ENCODE assay signal across 11 mouse cellular contexts in genomic region chr13:116313636-116314530, GRCm38 (mm10). TPM values are rescaled to one million over a fixed set of nuclear protein-coding genes. Genes with fewer than 3 reads are reported as not detected.
DNase-seq lines count a peak whose midpoint lies in the region; ATAC-seq and TF ChIP-seq lines count a peak whose summit lies in the region.
"Had no signal": no experiment of that assay in that cellular context is flagged by ENCODE, and none has a peak within 500 bp of the region (broad histone marks: within the 10 kb centered on the region; RNA-seq: fewer than 3 reads in every experiment).

No protein-coding gene starts in this region.

- peaks cover 3% of the 10 kb centered on the region; the same call in 1 of the 2 replicates for H3K4me1 ChIP-seq in heart, embryonic 16.5 days (ENCODE audit: control insufficient read depth, insufficient read depth, low read length)
- H3K4me1 ChIP-seq in forebrain, embryonic 14.5 days (ENCODE audit: control insufficient read depth, insufficient read depth, low read length) = no peaks in the 10 kb centered on the region
- no peaks in the 10 kb centered on the region for H3K4me1 ChIP-seq in neural tube, embryonic 11.5 days (ENCODE audit: control insufficient read depth, insufficient read depth, low read length)

- TF ChIP-seq CTCF in brain, embryonic 14.5 days (IDR thresholded peaks at IDR 0.05; ENCODE audit: borderline replicate concordance, extremely low read depth, insufficient read depth, insufficient read length) = no peak

- no peak for TF ChIP-seq POLR2A in brain, embryonic 14.5 days (IDR thresholded peaks at IDR 0.05; ENCODE audit: borderline replicate concordance, extremely low read depth, insufficient read depth, insufficient read length, poor library complexity, severe bottlenecking)

- H3K4me3 ChIP-seq in heart, embryonic 16.5 days (ENCODE audit: low read length) = 0 out of 2 replicates have a peak overlapping the region, but pooled peaks have one; percentile 4
- 0 out of 2 replicates have a peak overlapping the region, but pooled peaks have one; percentile 11 for H3K4me3 ChIP-seq in forebrain, embryonic 14.5 days (ENCODE audit: low read depth, low read length)
- no peak overlapping the region for H3K4me3 ChIP-seq in neural tube, embryonic 11.5 days (ENCODE audit: low read depth, low read length)
- H3K4me3 ChIP-seq: hindbrain, embryonic 15.5 days; limb, embryonic 15.5 days; megakaryocyte, embryonic 14.5 days had no signal

- no peak overlapping the region for H3K27ac ChIP-seq in heart, embryonic 16.5 days (ENCODE audit: low read length)
- H3K27ac ChIP-seq in forebrain, embryonic 14.5 days (ENCODE audit: low read depth, low read length) = 0 out of 2 replicates have a peak overlapping the region, but pooled peaks have one; percentile 9
- no peak overlapping the region for H3K27ac ChIP-seq in neural tube, embryonic 11.5 days (ENCODE audit: low read depth, low read length)
- H3K27ac ChIP-seq: hindbrain, embryonic 15.5 days; limb, embryonic 15.5 days had no signal

- no peak overlapping the region for H3K4me2 ChIP-seq in heart, embryonic 16.5 days (ENCODE audit: low read depth, low read length)
- peak overlapping the region; percentile 30 for H3K4me2 ChIP-seq in forebrain, embryonic 14.5 days (ENCODE audit: low read length)
- H3K4me2 ChIP-seq in neural tube, embryonic 11.5 days (ENCODE audit: low read depth) = no peak overlapping the region
- H3K4me2 ChIP-seq: hindbrain, embryonic 15.5 days; limb, embryonic 15.5 days had no signal

- no peaks in the 10 kb centered on the region for H3K36me3 ChIP-seq in heart, embryonic 16.5 days (ENCODE audit: control insufficient read depth, insufficient read depth)
- no peaks in the 10 kb centered on the region for H3K36me3 ChIP-seq in forebrain, embryonic 14.5 days (ENCODE audit: control insufficient read depth, insufficient read depth, low read length)
- no peaks in the 10 kb centered on the region for H3K36me3 ChIP-seq in neural tube, embryonic 11.5 days (ENCODE audit: control insufficient read depth, insufficient read depth, low read length)
- H3K36me3 ChIP-seq: hindbrain, embryonic 15.5 days; limb, embryonic 15.5 days had no signal

- no peak for DNase-seq in heart, postnatal 10 days
- peak; percentile 54 for DNase-seq in brain, embryonic 14.5 days (ENCODE audit: low read depth)
- peak; percentile 11 for DNase-seq in forebrain, embryonic 14.5 days (ENCODE audit: low spot score)
- peak; percentile 50 for DNase-seq in neural tube, embryonic 11.5 days (ENCODE audit: low spot score)
- no peak for DNase-seq in gastrocnemius, postnatal 14 days
- DNase-seq in kidney, adult 18-20 months = no peak
- no peak for DNase-seq in ovary, postnatal 10 days (ENCODE audit: low spot score)

- ATAC-seq in heart, embryonic 16.5 days (replicated peaks; ENCODE audit: extremely low read depth, insufficient read depth, low FRiP score) = no peak
- ATAC-seq in forebrain, embryonic 14.5 days = no peak
- no peak for ATAC-seq in neural tube, embryonic 11.5 days (ENCODE audit: insufficient read depth, low FRiP score, low TSS enrichment)

- H3K9ac ChIP-seq in heart, embryonic 16.5 days (ENCODE audit: low read length) = no peak overlapping the region
- H3K9ac ChIP-seq in forebrain, embryonic 14.5 days (ENCODE audit: low read length) = peak overlapping the region; percentile 21; the same call in 1 of the 2 replicates
- no peak overlapping the region for H3K9ac ChIP-seq in neural tube, embryonic 11.5 days (ENCODE audit: low read length)
- H3K9ac ChIP-seq: hindbrain, embryonic 15.5 days; limb, embryonic 15.5 days had no signal

- H3K9me3 ChIP-seq in heart, embryonic 16.5 days (replicated peaks; ENCODE audit: control insufficient read depth, low read length) = no peaks in the 10 kb centered on the region
- no peaks in the 10 kb centered on the region for H3K9me3 ChIP-seq in forebrain, embryonic 14.5 days (replicated peaks; ENCODE audit: control insufficient read depth, low read length)
- no peaks in the 10 kb centered on the region for H3K9me3 ChIP-seq in neural tube, embryonic 11.5 days (ENCODE audit: control insufficient read depth, low read length)
- H3K9me3 ChIP-seq: hindbrain, embryonic 15.5 days; limb, embryonic 15.5 days; megakaryocyte, embryonic 14.5 days had no signal

- peaks cover 55% of the 10 kb centered on the region for H3K27me3 ChIP-seq in heart, embryonic 16.5 days (ENCODE audit: control insufficient read depth, insufficient read depth, low read length)
- H3K27me3 ChIP-seq in forebrain, embryonic 14.5 days (replicated peaks; ENCODE audit: control insufficient read depth, insufficient read depth, low read length) = peaks cover 61% of the 10 kb centered on the region
- H3K27me3 ChIP-seq in neural tube, embryonic 11.5 days (ENCODE audit: control insufficient read depth, insufficient read depth, low read length) = peaks cover 60% of the 10 kb centered on the region

- intact Hi-C loops in heart, postnatal 10 days (cut with DNase I) = loop anchor here (5.0 kb wide), 2 partner anchors 393 to 1082 kb away; no protein-coding TSS in a partner anchor
- intact Hi-C loops in gastrocnemius, postnatal 14 days (cut with DNase I; ENCODE audit: low total_unique reads) = no loop called here

- 6% methylated on average over 28 of the region's 28 CpGs for WGBS in heart, embryonic 16.5 days
- WGBS in forebrain, embryonic 14.5 days = under 1% methylated on average over 28 of the region's 28 CpGs
- under 1% methylated on average over 28 of the region's 28 CpGs for WGBS in neural tube, embryonic 11.5 days

RNA-seq across cellular contexts. Expression of gene Isl1, which starts 4.4 kb away (rescaled TPM):
- 2.4 and 2.7 TPM in 2 replicates for polyA plus RNA-seq in heart, embryonic 16.5 days (2015; fragmentation: Nextera tagmentation; extraction: Ambion mirVana)
- total RNA-seq in heart, postnatal 10 days (2021) = under 1 TPM; 0.42 to 0.43 TPM
- 48.6 and 71.9 TPM in 2 replicates for polyA plus RNA-seq in brain, embryonic 14.5 days (2012; rRNA removed)
- 81.8 and 86.8 TPM in 2 replicates for polyA plus RNA-seq in forebrain, embryonic 14.5 days (2014; fragmentation: Nextera tagmentation; extraction: Ambion mirVana)
- 111 and 136 TPM in 2 replicates for polyA plus RNA-seq in neural tube, embryonic 11.5 days (2014; fragmentation: Nextera tagmentation; extraction: Ambion mirVana)
- 1 to 10 TPM in 1 of 2 experiments, under 1 TPM in 1; 0.41 to 1.3 TPM for total RNA-seq in gastrocnemius, postnatal 14 days (2021)

Comparison
In these comparisons a context has a peak if more than half of its experiments do, and no peak if none do; other contexts are left out.
1. DNase-seq: peak in brain, embryonic 14.5 days (single experiment), forebrain, embryonic 14.5 days (single experiment) and neural tube, embryonic 11.5 days (single experiment); none in heart, postnatal 10 days (0 of 2), gastrocnemius, postnatal 14 days (single experiment), kidney, adult 18-20 months (single experiment) and ovary, postnatal 10 days (single experiment).
2. RNA of gene Isl1, which starts 4.4 kb away (polyA plus RNA-seq): 111 to 136 TPM in neural tube, embryonic 11.5 days, 81.8 to 86.8 TPM in forebrain, embryonic 14.5 days and 48.6 to 71.9 TPM in brain, embryonic 14.5 days; 2.4 to 2.7 TPM in heart, embryonic 16.5 days; every median in the first group is over 10 times any median in the second.